Mouse (Mus musculus) myocyte (in vitro differentiated cells): Measurements from ENCODE around the gene Dhrs9. TPM values are rescaled to one million over a fixed set of nuclear protein-coding genes. Genes with fewer than 3 reads are reported as not detected.

Experiments
- H3K27me3 ChIP-seq: one replicate; pipeline ENCODE4 v1.6.1; 2011; ENCODE audit not compliant: control insufficient read depth, insufficient read depth, insufficient read length
- H3K36me3 ChIP-seq: one replicate; pipeline ENCODE4 v1.6.1; 2011; ENCODE audit not compliant: control insufficient read depth, insufficient read depth
- H3K4me2 ChIP-seq: one replicate; pipeline ENCODE4 v1.6.1; 2011; ENCODE audit warnings: low read depth, control low read depth
- H3K4me3 ChIP-seq: one replicate; pipeline ENCODE4 v1.5.1; 2011; ENCODE audit warnings: mild to moderate bottlenecking, control low read depth, moderate library complexity
- H3K79me2 ChIP-seq: one replicate; pipeline ENCODE4 v1.6.1; 2011; ENCODE audit not compliant: control insufficient read depth, insufficient read depth
- H3ac ChIP-seq: one replicate; pipeline ENCODE4 v1.6.1; 2011; ENCODE audit not compliant: control insufficient read depth, insufficient read length
- CEBPB ChIP-seq: IDR thresholded peaks from 2 replicates; pipeline ENCODE4 v1.6.1; 2011; ENCODE audit warnings: mild to moderate bottlenecking, moderate library complexity; ENCODE audit not compliant: poor library complexity, insufficient read depth, severe bottlenecking
- E2F4 ChIP-seq: IDR thresholded peaks from one replicate; pipeline ENCODE4 v1.6.1; 2011; ENCODE audit warnings: mild to moderate bottlenecking, control low read depth, moderate library complexity; ENCODE audit not compliant: insufficient read depth
- MAX ChIP-seq: IDR thresholded peaks from one replicate; pipeline ENCODE4 v1.6.1; 2011; ENCODE audit warnings: low read depth, mild to moderate bottlenecking, control low read depth
- MYOD1 ChIP-seq, 3 experiments: IDR thresholded peaks; one replicate each; pipeline ENCODE4 v1.6.1; 2011; ENCODE audit warnings: control low read depth in 2 of 3, low read depth in 2 of 3, mild to moderate bottlenecking in 2 of 3, moderate library complexity in 1 of 3; ENCODE audit not compliant: insufficient read length in 2 of 3, control insufficient read depth in 1 of 3
- MYOG ChIP-seq, 3 experiments: IDR thresholded peaks; one replicate each; pipeline ENCODE4 v1.6.1; 2011; ENCODE audit warnings: control low read depth in 2 of 3, low read depth in 2 of 3, mild to moderate bottlenecking in 2 of 3; ENCODE audit not compliant: insufficient read length in 2 of 3, control insufficient read depth in 1 of 3, insufficient read depth in 1 of 3
- POLR2A ChIP-seq: IDR thresholded peaks from one replicate; pipeline ENCODE4 v1.6.1; 2011; ENCODE audit warnings: low read depth, mild to moderate bottlenecking, control low read depth, moderate library complexity; ENCODE audit not compliant: insufficient read length
- POLR2AphosphoS2 ChIP-seq: IDR thresholded peaks from one replicate; pipeline ENCODE4 v1.6.1; 2011; ENCODE audit warnings: low read depth, control low read depth; ENCODE audit not compliant: insufficient read length
- REST ChIP-seq: IDR thresholded peaks from one replicate; pipeline ENCODE4 v1.6.1; 2011; ENCODE audit warnings: mild to moderate bottlenecking, control low read depth, moderate library complexity; ENCODE audit not compliant: insufficient read depth, insufficient read length
- SRF ChIP-seq: IDR thresholded peaks from one replicate; pipeline ENCODE4 v1.6.1; 2011; ENCODE audit warnings: low read depth; ENCODE audit not compliant: control insufficient read depth, insufficient read length
- TCF12 ChIP-seq: IDR thresholded peaks from one replicate; pipeline ENCODE4 v1.6.1; 2011; ENCODE audit warnings: mild to moderate bottlenecking, control low read depth; ENCODE audit not compliant: poor library complexity, insufficient read depth, severe bottlenecking
- TCF3 ChIP-seq: IDR thresholded peaks from one replicate; pipeline ENCODE4 v1.6.1; 2011; ENCODE audit warnings: low read depth, control low read depth; ENCODE audit not compliant: insufficient read length
- USF1 ChIP-seq: IDR thresholded peaks from one replicate; pipeline ENCODE4 v1.6.1; 2011; ENCODE audit warnings: low read depth, mild to moderate bottlenecking, control low read depth, moderate library complexity
- polyA plus RNA-seq: library from polyadenylated mRNA; unstranded; fragments of >200 nt; fragmentation: generic; extraction: Trizol; gene quantifications from one replicate; pipeline ENCODE4 v1.2.1, GENCODE M21; 2012; ENCODE audit warnings: missing spikeins

The Dhrs9 gene
- polyA plus RNA-seq, 1 experiment, result 3.3 TPM

DNA sequence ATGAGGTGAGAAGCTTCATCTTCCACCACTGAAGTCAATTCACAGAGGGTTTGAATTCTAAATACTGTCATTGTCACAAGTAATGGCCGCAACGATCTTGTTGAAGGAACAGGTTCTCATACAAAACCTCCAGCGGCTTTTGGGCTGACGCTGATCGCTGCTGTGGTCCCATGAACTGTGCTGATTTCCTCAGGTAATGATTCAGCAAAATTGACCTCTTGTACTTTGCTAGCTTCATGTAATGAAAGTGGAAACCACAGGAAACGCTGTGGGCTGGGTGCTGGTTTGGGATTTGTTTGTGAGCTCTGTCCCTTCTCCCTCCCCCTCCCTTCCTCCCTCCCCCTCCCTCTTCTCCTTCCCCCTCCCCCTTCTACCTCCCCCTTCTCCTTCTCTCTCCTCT, 34.8 kb downstream of the Dhrs9 start:
- no peaks in the 10 kb centered on the region for H3K27me3 ChIP-seq
- no peak overlapping the region for H3ac ChIP-seq
- H3K4me3 ChIP-seq, result no peak overlapping the region
- no peak for TF ChIP-seq POLR2A
- TF ChIP-seq CEBPB, result no peak
- no peak for TF ChIP-seq TCF12
- no peak for TF ChIP-seq REST
- no peak for TF ChIP-seq MYOD1 (IDR thresholded peaks at IDR 0.05; ENCODE audit: control insufficient read depth in 1 of 3, insufficient read length in 2 of 3, low read depth in 2 of 3)
- no peak for TF ChIP-seq TCF3
- no peak for TF ChIP-seq SRF
- no peaks in the 10 kb centered on the region for H3K79me2 ChIP-seq
- H3K36me3 ChIP-seq, result no peaks in the 10 kb centered on the region
- H3K4me2 ChIP-seq, result no peak overlapping the region

DNA sequence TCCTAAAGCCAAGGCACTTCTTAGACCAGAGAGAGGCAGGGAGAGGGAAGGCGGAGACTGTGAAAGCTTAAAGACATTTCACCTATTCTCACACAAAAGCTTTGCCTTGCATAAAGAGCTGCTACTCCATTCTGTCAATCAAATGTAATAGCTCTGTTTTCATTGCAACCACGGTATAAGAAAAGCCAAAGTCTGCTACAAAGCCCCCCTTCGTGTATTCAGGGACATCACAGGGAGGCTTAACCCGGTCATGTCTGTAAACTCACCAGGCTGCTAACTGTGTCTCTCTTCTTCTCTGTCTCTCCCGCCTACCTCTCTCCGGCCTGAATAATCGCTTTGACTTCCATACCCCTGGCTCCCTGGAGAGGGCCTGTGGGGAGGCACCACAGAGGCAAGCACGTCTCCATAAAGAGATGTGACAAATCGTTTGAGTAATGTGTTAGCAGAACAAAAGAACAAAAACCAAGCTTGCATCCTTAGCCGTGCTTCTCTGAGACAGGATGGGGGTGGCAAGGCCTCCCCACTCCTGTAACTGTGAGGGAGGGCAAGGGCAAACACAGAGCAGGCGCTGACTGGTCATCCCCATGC, 38.1 kb downstream of the Dhrs9 start:
- TF ChIP-seq REST (no peak), USF1 (no peak), POLR2AphosphoS2 (no peak), TCF3 (no peak), MYOD1 (IDR thresholded peaks at IDR 0.05; ENCODE audit: control insufficient read depth in 1 of 3, insufficient read length in 2 of 3, low read depth in 2 of 3) (no peak), E2F4 (no peak), CEBPB (no peak)
- no peaks in the 10 kb centered on the region for H3K27me3 ChIP-seq
- H3K4me2 ChIP-seq, result no peak overlapping the region
- no peaks in the 10 kb centered on the region for H3K36me3 ChIP-seq
- no peak overlapping the region for H3K4me3 ChIP-seq
- H3K79me2 ChIP-seq, result no peaks in the 10 kb centered on the region
- no peak overlapping the region for H3ac ChIP-seq

DNA sequence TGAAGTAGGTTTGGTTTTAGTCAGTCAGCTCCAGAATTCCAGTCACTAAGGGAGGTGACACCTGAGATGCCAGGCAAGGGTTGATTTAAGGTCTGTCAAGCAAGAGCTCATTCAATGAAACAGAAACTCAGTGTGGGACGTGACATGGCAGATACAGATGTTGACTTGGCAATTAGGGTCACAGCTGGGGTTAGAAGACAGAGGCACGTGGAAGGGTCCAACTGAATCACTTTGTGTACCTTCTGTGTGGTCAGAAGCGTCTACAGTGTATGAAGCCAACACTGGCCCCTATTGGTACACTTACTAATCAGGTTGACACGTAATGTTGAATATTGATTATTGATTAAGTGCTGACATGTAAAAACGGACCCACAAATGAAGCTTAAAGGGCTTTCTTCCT, 44.6 kb downstream of the Dhrs9 start:
- H3ac ChIP-seq, result no peak overlapping the region
- no peak overlapping the region for H3K4me2 ChIP-seq
- H3K79me2 ChIP-seq, result no peaks in the 10 kb centered on the region
- TF ChIP-seq TCF3 (no peak), MAX (no peak), POLR2AphosphoS2 (no peak)
- H3K27me3 ChIP-seq, result no peaks in the 10 kb centered on the region
- H3K4me3 ChIP-seq, result no peak overlapping the region
- no peaks in the 10 kb centered on the region for H3K36me3 ChIP-seq

DNA sequence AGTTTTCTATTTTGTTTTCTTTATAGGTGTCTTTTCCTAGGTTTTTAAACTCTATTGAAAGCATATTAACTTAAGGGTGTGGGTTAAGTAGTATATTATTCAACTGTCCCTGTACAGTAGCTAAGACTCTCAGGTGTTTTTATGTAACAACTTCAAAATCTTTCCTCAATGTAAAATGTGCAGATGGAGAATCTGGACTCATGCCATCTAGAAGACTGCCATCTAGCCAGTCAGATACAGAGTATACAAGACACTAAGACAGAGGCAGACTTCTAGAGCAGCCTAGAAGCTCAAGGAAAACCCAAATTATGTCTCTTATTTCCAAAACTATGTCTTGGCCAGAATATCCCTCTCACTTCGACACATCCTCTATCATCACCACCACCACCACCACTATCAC, 45.8 kb downstream of the Dhrs9 start:
- H3K4me3 ChIP-seq, result no peak overlapping the region
- no peaks in the 10 kb centered on the region for H3K27me3 ChIP-seq
- H3K4me2 ChIP-seq, result no peak overlapping the region
- H3K79me2 ChIP-seq, result no peaks in the 10 kb centered on the region
- no peaks in the 10 kb centered on the region for H3K36me3 ChIP-seq
- H3ac ChIP-seq, result no peak overlapping the region
- no peak for TF ChIP-seq SRF
- TF ChIP-seq CEBPB, result no peak
- TF ChIP-seq TCF3, result no peak
- no peak for TF ChIP-seq POLR2A
- TF ChIP-seq REST, result no peak
- no peak for TF ChIP-seq MYOG (IDR thresholded peaks at IDR 0.05; ENCODE audit: control insufficient read depth in 1 of 3, insufficient read depth in 1 of 3, insufficient read length in 2 of 3, low read depth in 2 of 3)
- TF ChIP-seq USF1, result no peak
- no peak for TF ChIP-seq MYOD1 (IDR thresholded peaks at IDR 0.05; ENCODE audit: control insufficient read depth in 1 of 3, insufficient read length in 2 of 3, low read depth in 2 of 3)
- no peak for TF ChIP-seq TCF12
- no peak for TF ChIP-seq E2F4
- TF ChIP-seq POLR2AphosphoS2, result no peak
- no peak for TF ChIP-seq MAX

DNA sequence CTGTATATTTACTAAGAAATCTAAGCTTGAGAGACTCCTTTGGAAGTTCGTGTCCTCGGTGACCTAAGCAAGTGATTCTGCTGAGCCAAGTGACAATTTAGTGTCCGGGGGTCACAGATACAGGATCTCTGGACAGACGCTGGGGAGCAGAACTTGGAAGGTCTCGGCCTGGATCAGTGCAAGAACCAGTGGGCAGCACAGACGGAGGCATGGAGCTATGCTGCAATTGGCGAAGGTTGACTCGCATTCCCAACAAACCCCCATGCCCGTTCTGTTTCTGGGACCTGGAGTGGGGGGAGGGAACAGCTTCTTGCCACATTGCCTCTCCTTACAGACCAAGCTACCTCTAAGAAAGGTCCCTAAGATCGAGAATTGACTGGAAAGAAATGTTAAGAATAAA, 46.9 kb downstream of the Dhrs9 start:
- Histone ChIP-seq H3K27me3 (no peaks in the 10 kb centered on the region), H3K79me2 (no peaks in the 10 kb centered on the region), H3ac (no peak overlapping the region), H3K4me2 (no peak overlapping the region), H3K4me3 (no peak overlapping the region), H3K36me3 (no peaks in the 10 kb centered on the region)
- no peak for TF ChIP-seq POLR2A
- TF ChIP-seq MAX, result no peak
- no peak for TF ChIP-seq TCF12
- no peak for TF ChIP-seq CEBPB
- no peak for TF ChIP-seq MYOG (IDR thresholded peaks at IDR 0.05; ENCODE audit: control insufficient read depth in 1 of 3, insufficient read depth in 1 of 3, insufficient read length in 2 of 3, low read depth in 2 of 3)
- no peak for TF ChIP-seq USF1
- no peak for TF ChIP-seq E2F4
- no peak for TF ChIP-seq TCF3
- no peak for TF ChIP-seq REST
- no peak for TF ChIP-seq MYOD1 (IDR thresholded peaks at IDR 0.05; ENCODE audit: control insufficient read depth in 1 of 3, insufficient read length in 2 of 3, low read depth in 2 of 3)
- TF ChIP-seq POLR2AphosphoS2, result no peak
- no peak for TF ChIP-seq SRF
